Mouse (Mus musculus) liver, embryonic 14.5 days (tissue): ENCODE measurements around the gene Nlrc3. TPM values are rescaled to one million over a fixed set of nuclear protein-coding genes. Genes with fewer than 3 reads are reported as not detected.

ENCODE experiments used
- ATAC-seq: fragments of 200-750 bp; cut with Nextera tagmentation; 2 replicates; pipeline ENCODE4 v1.8.0; 2017; ENCODE audit warnings: moderate number of reproducible peaks, mild to moderate bottlenecking, moderate library complexity; ENCODE audit not compliant: insufficient read depth
- DNase-seq, 3 experiments: peaks; one replicate each; pipeline ENCODE4 v3.0.0-alpha.2; 2012 to 2013; ENCODE audit warnings: low read depth in 3 of 3, low spot score in 3 of 3
- H3K27ac ChIP-seq: fragments of 300-500 bp; sonication (generic); 2 replicates; pipeline ENCODE4 v1.5.1; 2014; ENCODE audit warnings: moderate library complexity, mild to moderate bottlenecking, control low read depth, inconsistent platforms
- H3K27me3 ChIP-seq: fragments of 300-500 bp; sonication (generic); 2 replicates; pipeline ENCODE4 v1.6.1; 2014; ENCODE audit warnings: mild to moderate bottlenecking, low read length, moderate library complexity; ENCODE audit not compliant: control insufficient read depth, insufficient read depth
- H3K36me3 ChIP-seq: fragments of 300-500 bp; sonication (generic); replicated peaks from 2 replicates; pipeline ENCODE4 v1.6.1; 2014; ENCODE audit warnings: low read depth; ENCODE audit not compliant: control insufficient read depth, insufficient read depth
- H3K4me1 ChIP-seq, 2 experiments: fragments of 200-500 bp in 1 of 2; fragments of 300-500 bp in 1 of 2; sonication (generic) in 1 of 2; replicated peaks; 2 replicates each; pipeline ENCODE4 v1.6.1; 2012 to 2014; ENCODE audit warnings: antibody characterized with exemption in 1 of 2, inconsistent platforms in 1 of 2, low read length in 1 of 2; ENCODE audit not compliant: control insufficient read depth in 2 of 2, insufficient read depth in 2 of 2
- H3K4me2 ChIP-seq: fragments of 300-500 bp; sonication (generic); 2 replicates; pipeline ENCODE4 v1.6.1; 2014; ENCODE audit warnings: low read depth, mild to moderate bottlenecking, control low read depth, moderate library complexity
- H3K4me3 ChIP-seq, 2 experiments: fragments of 200-500 bp in 1 of 2; fragments of 300-500 bp in 1 of 2; sonication (generic) in 1 of 2; 2 replicates each; pipeline ENCODE4 v1.5.1; 2012 to 2014; ENCODE audit warnings: low read depth in 2 of 2, low read length in 2 of 2, mild to moderate bottlenecking in 2 of 2, control low read depth in 1 of 2, inconsistent platforms in 1 of 2, moderate library complexity in 1 of 2; ENCODE audit not compliant: insufficient read depth in 1 of 2
- H3K9ac ChIP-seq: fragments of 300-500 bp; sonication (generic); replicated peaks from 2 replicates; pipeline ENCODE4 v1.6.1; 2014; ENCODE audit warnings: mild to moderate bottlenecking, control low read depth, moderate library complexity
- H3K9me3 ChIP-seq: fragments of 300-500 bp; sonication (generic); 2 replicates; pipeline ENCODE4 v1.6.1; 2016; ENCODE audit warnings: low read length, mixed read lengths; ENCODE audit not compliant: control insufficient read depth
- CTCF ChIP-seq: IDR thresholded peaks from 2 replicates; pipeline ENCODE4 v1.5.1; 2016; ENCODE audit warnings: antibody characterized with exemption, low read depth, control low read depth
- EP300 ChIP-seq: IDR thresholded peaks from 2 replicates; pipeline ENCODE4 v1.6.1; 2016; ENCODE audit warnings: antibody characterized with exemption, low read depth
- WGBS: fragments of 180-500 bp; shearing (Covaris S2); extraction: QIAGEN DNeasy Blood & Tissue Kit; methylation state at CpG from one replicate; pipeline ENCODE4 v1.1.7; 2014; ENCODE audit not compliant: insufficient replicate concordance; 5-methylcytosine and 5-hydroxymethylcytosine counted together
- polyA plus RNA-seq, 2 experiments: library from polyadenylated mRNA; depleted of rRNA in 1 of 2; stranded (reverse) in 1 of 2; unstranded in 1 of 2; fragments of >200 nt; fragmentation: Nextera tagmentation in 1 of 2; extraction: Ambion mirVana in 1 of 2; gene quantifications; 2 replicates each; pipeline versions ENCODE4 v1.2.1 to v1.2.3; 2012 to 2014

Gene Nlrc3
- polyA plus RNA-seq, 2 experiments, result 0.09 to 0.33 TPM

- H3K4me3 ChIP-seq, result no peak overlapping the region
- ATAC-seq, result no peak
- no peak overlapping the region for H3K27ac ChIP-seq
- H3K27me3 ChIP-seq, result no peaks in the 10 kb centered on the region
- no peaks in the 10 kb centered on the region for H3K9me3 ChIP-seq
- no peaks in the 10 kb centered on the region for H3K4me1 ChIP-seq
- no peak overlapping the region for H3K4me2 ChIP-seq
- H3K36me3 ChIP-seq, result no peaks in the 10 kb centered on the region
- no peak for DNase-seq
- WGBS, result 38% methylated on average over 1 of the region's 1 CpGs
- no peak for TF ChIP-seq CTCF
- TF ChIP-seq EP300, result no peak
- no peak overlapping the region for H3K9ac ChIP-seq
Observed at GRCm38 (mm10) chr16:3934091-3934490, 42.3 kb downstream of the Nlrc3 start.

DNA sequence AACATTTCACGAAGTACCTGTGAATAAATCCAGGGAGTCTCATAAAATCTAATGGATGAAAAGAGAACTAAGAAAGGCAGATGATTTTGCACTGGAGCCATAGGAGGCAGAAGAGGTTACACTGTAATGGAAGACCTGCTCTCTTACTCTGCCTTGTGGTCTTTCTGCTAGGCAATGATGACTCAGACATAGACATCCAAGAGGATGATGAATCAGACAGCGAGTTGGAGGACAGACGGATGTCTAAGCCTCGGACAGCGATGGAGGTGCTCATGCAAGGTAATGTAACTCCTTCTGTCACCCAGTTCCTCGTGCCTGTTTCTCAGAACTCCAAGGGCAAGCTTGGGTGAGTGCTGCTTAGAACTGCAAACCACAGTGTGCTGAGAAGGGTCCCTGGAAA lies 42.9 kb downstream of the Nlrc3 start:
- no peak overlapping the region for H3K27ac ChIP-seq
- TF ChIP-seq CTCF (no peak), EP300 (no peak)
- no peak overlapping the region for H3K4me3 ChIP-seq
- H3K9me3 ChIP-seq, result no peaks in the 10 kb centered on the region
- DNase-seq, result no peak
- no peaks in the 10 kb centered on the region; the same call in 1 of the 2 replicates for H3K36me3 ChIP-seq
- no peak overlapping the region for H3K4me2 ChIP-seq
- WGBS, result 73% methylated on average over 6 of the region's 6 CpGs
- ATAC-seq, result no peak
- no peaks in the 10 kb centered on the region for H3K27me3 ChIP-seq
- H3K9ac ChIP-seq, result no peak overlapping the region
- H3K4me1 ChIP-seq, result no peaks in the 10 kb centered on the region

GRCm38 (mm10) chr16:3929151-3929550 lies 47.3 kb downstream of the Nlrc3 start:
- ATAC-seq, result no peak
- Histone ChIP-seq H3K4me3 (no peak overlapping the region), H3K4me2 (no peak overlapping the region), H3K9me3 (no peaks in the 10 kb centered on the region), H3K36me3 (peaks cover 6% of the 10 kb centered on the region), H3K9ac (no peak overlapping the region), H3K27me3 (no peaks in the 10 kb centered on the region), H3K4me1 (no peaks in the 10 kb centered on the region), H3K27ac (no peak overlapping the region)
- DNase-seq, result no peak
- 57% methylated on average over 7 of the region's 7 CpGs for WGBS
- TF ChIP-seq CTCF, result no peak
- TF ChIP-seq EP300, result no peak

DNA sequence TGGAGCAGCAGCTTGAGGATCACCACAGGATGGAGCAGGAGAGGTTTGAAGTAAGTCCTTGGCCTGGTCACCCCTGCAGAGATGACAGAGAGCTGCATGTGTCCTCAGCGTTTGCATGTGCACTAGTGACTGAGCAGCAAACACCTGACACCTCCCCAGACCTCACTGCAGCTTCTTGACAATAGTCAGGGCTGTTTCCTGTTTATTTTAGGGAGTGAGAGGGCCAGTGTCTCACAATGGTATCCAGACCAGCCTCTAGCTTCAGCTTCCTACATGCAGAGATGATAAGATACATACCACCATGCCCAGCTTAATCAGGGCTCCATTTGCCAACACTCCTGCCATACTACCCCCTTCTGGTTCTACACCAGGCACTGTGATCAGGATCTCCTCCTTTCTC lies 47.9 kb downstream of the Nlrc3 start:
- WGBS, result 17% methylated on average over 1 of the region's 1 CpGs
- H3K4me3 ChIP-seq, result no peak overlapping the region
- no peaks in the 10 kb centered on the region for H3K9me3 ChIP-seq
- H3K36me3 ChIP-seq, result peaks cover 6% of the 10 kb centered on the region
- no peak overlapping the region for H3K4me2 ChIP-seq
- DNase-seq, result no peak
- TF ChIP-seq CTCF (no peak), EP300 (no peak)
- H3K27me3 ChIP-seq, result no peaks in the 10 kb centered on the region
- no peaks in the 10 kb centered on the region for H3K4me1 ChIP-seq
- H3K9ac ChIP-seq, result no peak overlapping the region
- H3K27ac ChIP-seq, result no peak overlapping the region
- ATAC-seq, result no peak

- no peak for ATAC-seq
- Histone ChIP-seq H3K9me3 (no peaks in the 10 kb centered on the region), H3K4me1 (no peaks in the 10 kb centered on the region), H3K36me3 (peaks cover 6% of the 10 kb centered on the region), H3K4me2 (no peak overlapping the region), H3K9ac (no peak overlapping the region), H3K4me3 (no peak overlapping the region), H3K27me3 (no peaks in the 10 kb centered on the region), H3K27ac (no peak overlapping the region)
- no peak for DNase-seq
- TF ChIP-seq EP300 (no peak), CTCF (no peak)
- WGBS, result 76% methylated on average over 4 of the region's 4 CpGs
Observed at GRCm38 (mm10) chr16:3923966-3924365, 52.5 kb downstream of the Nlrc3 start.
